Mouse (Mus musculus) bone marrow, adult 2 months (tissue): ENCODE data around the gene Cldn14. TPM values are rescaled to one million over a fixed set of nuclear protein-coding genes. Genes with fewer than 3 reads are reported as not detected.
"Not testable (repeated sequence)": the region's sequence is repeated elsewhere in the genome, so short reads cannot be mapped to it uniquely, and the experiment has no call there.

ENCODE experiments used
- H3K27ac ChIP-seq: fragments of 200-500 bp; 2 replicates; pipeline ENCODE4 v1.5.1; 2012; ENCODE audit warnings: low read depth, mild to moderate bottlenecking, control low read depth, inconsistent platforms, low read length; ENCODE audit not compliant: control insufficient read depth, poor library complexity, insufficient read depth
- H3K4me1 ChIP-seq: fragments of 200-500 bp; 2 replicates; pipeline ENCODE4 v1.6.1; 2011; ENCODE audit warnings: low read length; ENCODE audit not compliant: control insufficient read depth, insufficient read depth
- H3K4me3 ChIP-seq: fragments of 200-500 bp; replicated peaks from 2 replicates; pipeline ENCODE3; 2011; ENCODE audit warnings: mild to moderate bottlenecking, low read depth, low read length, control low read depth; ENCODE audit not compliant: control insufficient read depth
- CTCF ChIP-seq: fragments of 200-500 bp; IDR thresholded peaks from 2 replicates; pipeline ENCODE4 v1.5.1; 2011; ENCODE audit warnings: low read length, control low read depth; ENCODE audit not compliant: control insufficient read depth, insufficient read depth
- POLR2A ChIP-seq: fragments of 200-500 bp; IDR thresholded peaks from 2 replicates; pipeline ENCODE4 v1.6.1; 2011; ENCODE audit warnings: low read depth, mild to moderate bottlenecking, control low read depth, low read length, borderline replicate concordance; ENCODE audit not compliant: control insufficient read depth
- WGBS: fragments of 180-500 bp; shearing (Covaris S2); methylation state at CpG from one replicate; pipeline ENCODE4 v1.1.7; 2018; 5-methylcytosine and 5-hydroxymethylcytosine counted together
- polyA plus RNA-seq: library from polyadenylated mRNA; stranded (reverse); fragments of >200 nt; gene quantifications from 2 replicates; pipeline ENCODE4 v1.2.4, GENCODE M21; 2011; ENCODE audit warnings: low replicate concordance; ENCODE audit not compliant: missing spikeins, insufficient read depth, insufficient read length

The Cldn14 gene
- polyA plus RNA-seq, 1 experiment = not detected

DNA sequence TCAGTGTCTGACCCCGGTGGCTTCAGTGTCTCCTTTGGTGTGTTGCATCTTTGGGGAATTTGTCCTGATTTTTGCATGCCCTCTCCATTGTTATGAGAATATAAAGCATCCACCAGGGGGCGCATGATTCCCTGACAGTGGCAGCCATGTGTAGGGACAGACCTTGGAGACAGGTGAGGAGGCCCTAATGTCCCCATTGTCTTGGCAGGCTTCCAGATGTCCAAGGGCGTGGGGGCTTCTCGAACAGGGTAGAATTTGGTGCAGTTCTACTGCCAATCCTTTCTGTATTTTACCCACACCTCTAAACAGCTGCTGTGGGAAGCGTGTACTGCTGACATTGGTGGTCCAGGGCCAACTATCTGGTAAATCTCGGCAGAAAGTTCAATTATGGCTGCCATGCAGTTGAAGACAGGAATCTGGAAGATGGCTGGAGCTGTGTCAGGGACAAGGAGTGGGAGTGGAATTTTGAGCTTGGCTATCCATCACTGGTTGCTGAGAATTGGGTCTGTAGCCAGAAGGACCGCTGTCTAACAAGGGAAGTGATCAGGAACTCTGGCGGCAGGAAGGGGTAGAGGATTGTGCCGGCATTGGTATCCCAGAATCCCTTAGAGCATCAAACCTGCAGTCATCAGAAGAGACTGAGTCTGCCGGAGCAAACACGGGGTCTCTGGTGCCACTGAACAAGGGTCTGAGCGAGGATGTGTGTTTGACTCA is 29.8 kb upstream of the Cldn14 start:
- WGBS = 58% methylated on average over 12 of the region's 12 CpGs
- Histone ChIP-seq H3K27ac (no peak overlapping the region), H3K4me1 (no peaks in the 10 kb centered on the region), H3K4me3 (no peak overlapping the region)
- TF ChIP-seq CTCF = peak; percentile 74
- no peak for TF ChIP-seq POLR2A

DNA sequence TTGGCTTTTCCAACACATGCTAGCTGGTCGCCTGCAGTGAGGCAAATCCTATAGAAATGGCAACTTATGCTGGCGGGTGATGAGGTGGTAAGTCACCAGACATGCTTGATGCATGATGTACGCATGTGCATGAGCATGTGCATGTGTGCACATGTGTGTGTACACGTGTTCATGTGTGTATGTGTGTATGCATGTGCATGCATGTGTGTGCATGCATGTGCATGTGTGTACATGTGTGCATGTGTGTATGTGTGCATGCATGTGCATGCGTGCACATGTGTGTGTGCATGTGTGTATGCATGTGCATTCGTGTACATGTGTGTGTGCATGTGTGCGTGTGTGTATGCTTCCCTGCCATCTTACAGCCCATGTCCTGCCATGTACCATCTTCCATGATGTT is 28.6 kb upstream of the Cldn14 start:
- WGBS = 79% methylated on average over 7 of the region's 7 CpGs
- Histone ChIP-seq H3K27ac (no peak overlapping the region), H3K4me3 (no peak overlapping the region), H3K4me1 (no peaks in the 10 kb centered on the region)
- no peak for TF ChIP-seq CTCF
- TF ChIP-seq POLR2A = no peak

DNA sequence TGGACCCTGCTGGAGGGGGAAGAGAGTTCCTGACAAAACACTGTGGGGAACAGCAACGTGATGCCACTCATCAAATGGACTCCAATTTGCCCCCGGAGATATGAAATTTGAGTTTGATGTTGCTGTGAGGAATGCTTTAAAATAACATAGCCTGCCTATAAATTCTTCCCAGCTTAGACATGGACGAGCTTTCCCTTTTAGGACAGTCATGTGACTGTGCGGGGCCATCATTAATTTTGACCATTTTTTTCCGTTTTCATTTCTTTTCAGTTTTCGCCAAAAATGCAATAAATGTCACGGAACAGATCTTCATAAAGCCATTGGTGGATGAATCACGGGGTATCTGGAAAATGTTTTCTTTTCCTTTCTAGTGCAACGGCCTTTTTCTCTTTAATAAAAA is 25.5 kb upstream of the Cldn14 start:
- 76% methylated on average over 9 of the region's 9 CpGs for WGBS
- no peak overlapping the region for H3K4me3 ChIP-seq
- H3K4me1 ChIP-seq = no peaks in the 10 kb centered on the region
- TF ChIP-seq POLR2A (no peak), CTCF (no peak)
- no peak overlapping the region for H3K27ac ChIP-seq

DNA sequence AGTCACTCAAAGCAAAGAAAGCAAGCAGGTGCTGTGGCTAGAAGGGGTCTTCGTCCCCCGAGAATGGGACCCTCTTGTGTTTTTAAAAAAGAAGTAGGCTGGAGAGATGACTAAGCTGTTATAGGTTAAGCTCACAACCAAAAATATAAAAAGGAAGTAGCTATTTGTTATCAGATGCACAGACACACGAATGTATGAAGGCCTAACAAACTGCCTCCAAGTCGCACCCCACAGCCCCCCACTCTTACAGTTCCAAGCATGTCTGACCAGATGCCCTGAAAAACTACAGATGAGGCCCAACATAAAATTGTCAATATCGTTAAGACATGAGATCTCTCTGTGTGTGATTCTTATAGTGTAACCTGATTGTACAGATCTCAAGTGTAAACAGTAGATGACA is 23.6 kb upstream of the Cldn14 start:
- Histone ChIP-seq H3K4me3 (no peak overlapping the region), H3K4me1 (no peaks in the 10 kb centered on the region), H3K27ac (no peak overlapping the region)
- WGBS = 8% methylated on average over 5 of the region's 5 CpGs
- no peak for TF ChIP-seq CTCF
- no peak for TF ChIP-seq POLR2A

DNA sequence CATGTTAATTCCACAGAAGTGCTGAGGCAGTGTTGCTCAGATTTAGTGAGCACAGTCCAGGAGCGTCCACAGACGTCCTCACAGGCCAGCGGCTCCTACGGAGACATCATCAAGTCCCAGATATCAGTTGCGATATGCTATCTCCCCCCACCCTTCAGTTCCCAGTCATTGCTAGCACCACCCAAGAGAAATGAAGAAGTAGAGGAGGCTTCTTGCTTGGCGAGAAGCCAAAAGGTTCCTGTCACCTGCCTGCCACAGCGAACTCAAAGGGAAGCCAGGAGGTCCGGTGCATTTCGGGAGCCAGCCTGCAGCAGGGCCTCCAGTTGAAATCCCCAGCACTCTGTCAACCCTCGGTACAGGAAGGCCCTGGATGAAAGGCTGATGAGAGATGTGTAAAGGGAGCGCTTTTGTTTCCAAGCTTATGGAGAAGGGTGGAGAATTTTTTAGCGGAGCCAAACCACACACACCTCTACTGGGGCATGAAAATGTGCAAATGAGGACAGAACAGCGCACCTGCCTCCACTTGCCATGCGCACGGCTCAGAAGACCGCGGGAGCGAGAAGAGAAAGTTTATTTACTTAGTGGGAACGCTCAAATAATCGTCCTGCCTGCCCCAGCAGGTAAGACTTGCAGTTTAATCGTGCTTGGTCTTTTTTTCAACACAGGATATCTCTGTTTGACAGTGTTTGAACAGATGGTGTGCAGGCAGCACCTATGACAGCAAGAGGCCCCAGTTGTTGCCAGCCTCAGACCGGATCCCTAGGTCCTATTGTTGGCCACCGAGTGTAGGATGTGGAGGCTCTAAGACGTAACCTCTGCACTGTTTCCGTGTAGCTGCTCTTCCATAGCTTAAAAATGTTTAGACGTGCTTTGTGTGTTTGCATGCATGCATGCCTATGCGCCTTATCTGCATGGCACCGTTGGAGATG is 15.0 kb upstream of the Cldn14 start:
- Histone ChIP-seq H3K4me3 (no peak overlapping the region), H3K27ac (no peak overlapping the region), H3K4me1 (no peaks in the 10 kb centered on the region)
- 59% methylated on average over 28 of the region's 28 CpGs for WGBS
- TF ChIP-seq POLR2A (no peak), CTCF (no peak)

DNA sequence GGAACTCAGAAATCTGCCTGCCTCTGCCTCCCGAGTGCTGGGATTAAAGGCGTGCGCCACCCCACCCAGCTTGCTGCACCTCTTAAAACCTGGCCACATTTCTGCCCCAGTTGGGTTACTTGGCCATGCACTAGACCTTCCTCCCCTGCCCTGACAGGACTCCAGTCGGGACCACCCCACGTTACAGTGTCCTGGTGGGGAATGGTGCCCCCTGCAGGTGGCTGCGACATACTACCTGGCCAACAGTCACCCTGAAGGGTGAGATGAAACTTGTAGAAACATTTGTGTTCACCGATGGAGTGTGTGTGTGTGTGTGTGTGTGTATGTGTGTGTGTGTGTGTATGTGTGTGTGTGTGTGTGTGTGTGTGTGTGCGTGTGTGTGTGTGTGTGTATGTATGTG is 11.1 kb upstream of the Cldn14 start:
- H3K27ac ChIP-seq, H3K4me3 ChIP-seq, H3K4me1 ChIP-seq: not testable (repeated sequence)
- TF ChIP-seq CTCF = peak; percentile 54
- WGBS = 67% methylated on average over 8 of the region's 8 CpGs

DNA sequence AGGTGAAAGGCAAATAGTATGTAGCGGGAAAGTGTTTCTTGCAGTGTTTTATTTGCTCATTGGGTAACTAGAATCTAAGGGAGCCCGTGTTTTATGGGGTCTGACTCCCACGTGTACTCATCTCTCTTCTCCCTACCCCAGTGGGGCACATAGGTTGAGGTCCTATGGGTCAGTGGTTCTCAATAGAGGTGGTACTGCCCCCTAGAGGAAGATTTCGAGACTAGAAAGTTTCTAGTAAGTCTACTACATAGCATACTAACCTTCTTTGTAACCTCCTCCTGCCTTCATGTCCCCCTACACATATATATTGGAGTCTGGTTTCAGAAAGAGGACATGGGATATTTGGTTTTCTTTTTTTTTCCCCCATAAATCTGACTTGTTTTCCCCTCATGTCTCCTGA is 9.3 kb upstream of the Cldn14 start:
- Histone ChIP-seq H3K27ac (no peak overlapping the region), H3K4me1 (no peaks in the 10 kb centered on the region), H3K4me3 (no peak overlapping the region)
- WGBS = 72% methylated on average over 4 of the region's 4 CpGs
- TF ChIP-seq POLR2A (no peak), CTCF (no peak)

DNA sequence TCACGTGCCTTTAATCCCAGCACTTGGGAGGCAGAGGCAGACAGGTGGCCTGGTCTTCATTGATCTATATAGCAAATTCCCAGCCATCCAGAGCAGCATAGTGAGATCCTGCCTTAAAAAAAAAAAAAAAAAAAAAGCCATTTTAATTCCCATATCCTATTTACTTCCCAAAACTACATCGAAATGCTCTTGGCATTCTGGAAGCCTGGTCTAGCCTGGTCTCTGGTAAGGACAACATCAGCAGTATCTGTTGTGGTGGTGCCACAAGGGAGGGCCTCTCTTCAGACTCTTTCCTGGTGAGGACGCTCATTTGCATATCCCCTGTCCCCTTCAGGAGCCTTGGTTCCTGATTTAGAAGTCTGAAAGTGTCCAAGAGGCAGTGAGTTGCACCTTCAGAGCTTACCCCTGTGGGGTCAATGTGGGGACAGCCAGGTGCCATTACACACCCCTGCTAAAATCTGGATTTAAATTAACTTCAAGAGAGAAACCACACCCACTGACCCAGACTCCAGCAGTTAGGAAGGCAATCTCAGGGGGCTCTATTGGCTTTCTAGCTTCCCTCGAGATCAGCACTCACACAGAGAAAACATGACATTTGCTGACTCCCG is 6.0 kb upstream of the Cldn14 start:
- Histone ChIP-seq H3K4me3 (no peak overlapping the region), H3K4me1 (no peaks in the 10 kb centered on the region; the same call in 1 of the 2 replicates), H3K27ac (no peak overlapping the region)
- TF ChIP-seq POLR2A (no peak), CTCF (no peak)
- WGBS = 64% methylated on average over 5 of the region's 5 CpGs

DNA sequence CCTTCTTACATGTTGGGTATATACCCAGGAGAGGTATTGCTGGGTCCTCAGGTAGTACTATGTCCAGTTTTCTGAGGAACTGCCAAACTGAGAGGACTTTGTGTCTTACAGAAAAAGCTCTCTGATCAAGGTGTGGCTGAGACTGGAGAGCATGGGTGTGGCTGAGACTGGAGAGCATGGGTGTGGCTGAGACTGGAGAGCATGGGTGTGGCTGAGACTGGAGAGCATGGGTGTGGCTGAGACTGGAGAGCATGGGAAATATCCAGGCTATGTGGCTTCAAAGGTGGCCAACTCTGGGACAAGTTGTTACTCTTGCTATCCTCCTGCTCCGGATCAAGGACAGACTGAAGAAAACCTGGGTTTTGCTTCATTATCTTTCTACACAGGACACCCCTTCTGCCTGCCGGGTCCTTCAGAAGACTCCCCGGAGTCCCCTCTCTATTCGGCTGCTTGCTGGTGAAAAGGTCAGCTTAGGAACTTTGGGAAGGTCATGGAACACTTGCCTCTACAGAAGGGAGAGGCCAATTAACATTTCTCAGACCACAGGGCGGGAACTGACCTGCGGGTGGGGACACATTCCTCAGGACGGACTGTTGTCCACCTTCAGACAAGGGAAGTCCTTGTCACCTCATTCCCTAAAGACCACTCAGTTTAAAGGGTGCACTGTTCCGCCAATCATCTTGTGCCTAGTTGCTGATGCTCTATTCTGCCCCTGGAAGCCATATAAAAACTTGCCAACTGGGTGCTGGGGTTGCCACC is 4.9 kb upstream of the Cldn14 start:
- H3K27ac ChIP-seq, H3K4me1 ChIP-seq, H3K4me3 ChIP-seq: not testable (repeated sequence)
- 79% methylated on average over 8 of the region's 8 CpGs for WGBS
